Mouse (Mus musculus): ENCODE results near the gene Gnaq.

GRCm38 (mm10) chr19:16250921-16251320, 118.3 kb downstream of the Gnaq start:
- TF ChIP-seq CTCF (IDR thresholded peaks at IDR 0.05; ENCODE audit: low read depth) (no peak), EP300 (IDR thresholded peaks at IDR 0.05; ENCODE audit: low read depth) (no peak)
